Mouse (Mus musculus): ENCODE results near the gene Cpne7.

- no peak for TF ChIP-seq POLR2A (IDR thresholded peaks at IDR 0.05; ENCODE audit: extremely low read depth, insufficient read depth, low read length)
- peak; percentile 49 for TF ChIP-seq CTCF (IDR thresholded peaks at IDR 0.05; ENCODE audit: extremely low read depth, insufficient read depth, low read length)
These were observed 38.0 kb downstream of the Cpne7 start for GRCm38 (mm10) chr8:123155177-123155576.

Data from cortical plate, adult 2 months (tissue).